Mouse (Mus musculus) intestine, embryonic 16.5 days (tissue): ENCODE measurements around the gene Slc1a3. TPM values are rescaled to one million over a fixed set of nuclear protein-coding genes. Genes with fewer than 3 reads are reported as not detected.

Experiments
- ATAC-seq: fragments of 200-750 bp; cut with Nextera tagmentation; 2 replicates; pipeline ENCODE4 v1.8.0; 2017; ENCODE audit warnings: moderate TSS enrichment, moderate library complexity
- H3K27ac ChIP-seq: fragments of 300-500 bp; sonication (generic); 2 replicates; pipeline ENCODE4 v1.5.1; 2014; ENCODE audit warnings: mild to moderate bottlenecking, low read length
- H3K27me3 ChIP-seq: fragments of 300-500 bp; sonication (generic); replicated peaks from 2 replicates; pipeline ENCODE4 v1.6.1; 2014; ENCODE audit warnings: low read length, control low read depth, mixed read lengths; ENCODE audit not compliant: control insufficient read depth, insufficient read depth
- H3K36me3 ChIP-seq: fragments of 300-500 bp; sonication (generic); 2 replicates; pipeline ENCODE4 v1.6.1; 2014; ENCODE audit warnings: low read length, control low read depth; ENCODE audit not compliant: control insufficient read depth, insufficient read depth
- H3K4me1 ChIP-seq: fragments of 300-500 bp; sonication (generic); 2 replicates; pipeline ENCODE4 v1.6.1; 2014; ENCODE audit warnings: low read length, control low read depth, mixed read lengths; ENCODE audit not compliant: control insufficient read depth, insufficient read depth
- H3K4me2 ChIP-seq: fragments of 300-500 bp; sonication (generic); 2 replicates; pipeline ENCODE4 v1.6.1; 2014; ENCODE audit warnings: low read depth, low read length, control low read depth
- H3K4me3 ChIP-seq: fragments of 300-500 bp; sonication (generic); 2 replicates; pipeline ENCODE4 v1.5.1; 2014; ENCODE audit warnings: mild to moderate bottlenecking, low read length
- H3K9ac ChIP-seq: fragments of 300-500 bp; sonication (generic); 2 replicates; pipeline ENCODE4 v1.6.1; 2014; ENCODE audit warnings: low read depth, low read length
- H3K9me3 ChIP-seq: fragments of 300-500 bp; sonication (generic); 2 replicates; pipeline ENCODE4 v1.6.1; 2016; ENCODE audit warnings: low read length, control low read depth; ENCODE audit not compliant: control insufficient read depth
- WGBS: fragments of 180-500 bp; shearing (Covaris S2); extraction: QIAGEN DNeasy Blood & Tissue Kit; methylation state at CpG from one replicate; pipeline ENCODE4 v1.1.7; 2014; 5-methylcytosine and 5-hydroxymethylcytosine counted together
- polyA plus RNA-seq: library from polyadenylated mRNA; unstranded; fragments of >200 nt; fragmentation: Nextera tagmentation; extraction: Ambion mirVana; gene quantifications from 2 replicates; pipeline ENCODE4 v1.2.1, GENCODE M21; 2015

The Slc1a3 gene
- polyA plus RNA-seq, 1 experiment from 2014 or later: 4.0 TPM

- Histone ChIP-seq H3K27ac (no peak overlapping the region), H3K9me3 (no peaks in the 10 kb centered on the region), H3K36me3 (no peaks in the 10 kb centered on the region), H3K4me2 (no peak overlapping the region), H3K9ac (no peak overlapping the region), H3K4me3 (no peak overlapping the region), H3K4me1 (no peaks in the 10 kb centered on the region), H3K27me3 (no peaks in the 10 kb centered on the region)
- 91% methylated on average over 5 of the region's 5 CpGs for WGBS
- no peak for ATAC-seq
These were observed 95.9 kb downstream of the Slc1a3 start for GRCm38 (mm10) chr15:8614701-8615100.

GRCm38 (mm10) chr15:8605538-8606188 lies 104.9 kb downstream of the Slc1a3 start:
- no peak overlapping the region for H3K4me2 ChIP-seq
- H3K27me3 ChIP-seq: no peaks in the 10 kb centered on the region
- H3K36me3 ChIP-seq: no peaks in the 10 kb centered on the region
- WGBS: 71% methylated on average over 6 of the region's 6 CpGs
- no peak overlapping the region for H3K4me3 ChIP-seq
- no peaks in the 10 kb centered on the region for H3K4me1 ChIP-seq
- H3K9ac ChIP-seq: no peak overlapping the region
- H3K27ac ChIP-seq: no peak overlapping the region
- no peak for ATAC-seq
- no peaks in the 10 kb centered on the region for H3K9me3 ChIP-seq

DNA sequence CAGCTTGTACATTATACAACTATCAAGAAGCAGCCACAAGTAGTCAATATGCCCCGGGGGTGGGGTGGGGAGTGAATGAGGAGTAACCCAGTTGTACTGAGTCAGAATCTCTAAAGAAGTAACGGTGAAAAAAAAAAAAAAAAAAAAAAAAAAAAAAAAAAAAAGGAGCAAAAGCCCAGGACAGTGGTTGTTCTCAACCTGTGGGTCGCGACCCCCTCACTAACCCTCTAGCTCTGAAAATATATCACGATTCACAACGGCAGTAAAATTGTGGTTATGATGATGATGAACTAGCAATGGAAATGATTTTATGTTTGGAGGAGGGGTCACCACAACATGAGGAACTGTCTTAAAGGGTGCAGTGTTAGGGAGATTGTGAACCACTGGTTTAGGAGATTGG lies 108.2 kb downstream of the Slc1a3 start:
- no peaks in the 10 kb centered on the region for H3K27me3 ChIP-seq
- no peak overlapping the region for H3K9ac ChIP-seq
- no peak overlapping the region for H3K4me3 ChIP-seq
- no peak overlapping the region for H3K27ac ChIP-seq
- no peaks in the 10 kb centered on the region for H3K4me1 ChIP-seq
- no peaks in the 10 kb centered on the region for H3K36me3 ChIP-seq
- no peak overlapping the region for H3K4me2 ChIP-seq
- no peaks in the 10 kb centered on the region for H3K9me3 ChIP-seq
- no peak for ATAC-seq
- WGBS: 83% methylated on average over 6 of the region's 6 CpGs

DNA sequence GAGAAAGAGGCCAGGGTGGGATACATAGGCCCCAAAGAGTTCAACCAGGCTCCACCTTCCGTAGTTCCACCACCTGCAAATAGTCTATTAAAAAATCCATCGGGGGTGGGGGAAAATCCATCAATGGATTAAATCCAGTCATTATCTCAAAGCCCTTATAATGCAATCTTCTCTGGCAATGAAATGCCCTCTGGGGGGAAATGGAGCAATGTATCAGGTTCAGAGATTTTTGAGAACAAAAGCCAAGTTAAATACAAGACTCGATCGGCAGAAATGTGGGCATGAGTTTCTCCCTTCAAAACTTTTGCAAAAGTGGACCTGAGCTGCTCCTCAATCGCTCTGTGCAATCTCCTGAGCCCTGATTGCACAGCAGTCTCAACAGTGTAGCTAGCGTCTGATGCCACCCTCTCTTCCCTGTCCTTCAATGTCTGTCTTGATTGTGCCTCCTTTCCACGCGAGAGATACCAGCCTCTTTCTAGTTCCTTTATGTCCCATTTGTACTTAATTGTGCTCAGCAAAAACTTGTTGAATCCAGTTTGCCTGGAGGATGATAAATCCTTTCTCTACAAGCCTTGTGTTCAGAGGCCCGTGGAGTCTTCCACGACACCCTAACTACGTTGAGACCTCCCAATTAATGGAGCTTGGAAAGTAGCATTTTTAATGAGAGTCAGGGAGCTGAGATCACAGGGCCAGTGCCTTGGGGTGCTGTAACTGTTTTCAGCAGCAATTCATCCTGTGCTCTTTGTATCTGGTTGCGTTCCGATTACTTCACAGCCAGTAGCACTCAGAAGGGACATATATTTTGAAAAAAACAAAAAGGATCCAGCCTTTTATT lies 109.0 kb downstream of the Slc1a3 start:
- WGBS: 81% methylated on average over 13 of the region's 13 CpGs

DNA sequence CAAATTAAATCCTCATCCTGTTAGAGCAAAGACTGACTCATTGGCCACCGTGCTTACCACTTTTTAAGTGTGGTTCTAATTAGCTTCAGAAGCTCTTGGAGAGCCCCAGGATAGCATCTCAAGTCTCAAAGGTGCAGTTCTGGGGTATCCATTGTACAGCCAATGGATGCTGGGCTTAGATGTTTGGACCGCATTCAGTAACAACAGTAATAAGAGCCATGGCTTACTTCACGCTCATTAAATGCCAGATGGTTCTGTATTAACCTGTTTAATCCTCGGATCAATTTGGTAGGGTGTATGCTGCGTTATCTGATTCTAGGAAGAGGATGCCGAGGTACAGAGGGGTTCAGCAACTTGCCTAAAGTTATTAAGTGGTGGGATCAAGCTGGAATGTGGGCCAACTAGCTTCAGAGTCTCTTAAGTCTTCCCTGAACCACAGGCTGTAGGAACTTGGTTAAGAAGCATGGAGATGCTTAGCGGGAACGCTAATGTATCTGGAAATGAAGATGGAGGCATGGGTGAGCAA lies 114.1 kb downstream of the Slc1a3 start:
- Histone ChIP-seq H3K27ac (no peak overlapping the region), H3K4me3 (no peak overlapping the region), H3K9ac (no peak overlapping the region), H3K4me2 (no peak overlapping the region), H3K9me3 (no peaks in the 10 kb centered on the region), H3K36me3 (no peaks in the 10 kb centered on the region), H3K4me1 (no peaks in the 10 kb centered on the region), H3K27me3 (no peaks in the 10 kb centered on the region)
- 83% methylated on average over 8 of the region's 8 CpGs for WGBS
- ATAC-seq: no peak

More for the DNA sequence above, 109.0 kb downstream of the Slc1a3 start:
- no peaks in the 10 kb centered on the region for H3K27me3 ChIP-seq
- H3K36me3 ChIP-seq: no peaks in the 10 kb centered on the region
- no peak overlapping the region for H3K4me2 ChIP-seq
- no peak overlapping the region for H3K9ac ChIP-seq
- no peak for ATAC-seq
- H3K4me3 ChIP-seq: no peak overlapping the region
- H3K4me1 ChIP-seq: no peaks in the 10 kb centered on the region
- H3K27ac ChIP-seq: no peak overlapping the region
- H3K9me3 ChIP-seq: no peaks in the 10 kb centered on the region

GRCm38 (mm10) chr15:8595226-8595625 lies 115.3 kb downstream of the Slc1a3 start:
- no peak overlapping the region for H3K4me3 ChIP-seq
- H3K4me1 ChIP-seq: no peaks in the 10 kb centered on the region
- WGBS: 84% methylated on average over 12 of the region's 12 CpGs
- no peak overlapping the region for H3K4me2 ChIP-seq
- H3K9ac ChIP-seq: no peak overlapping the region
- H3K36me3 ChIP-seq: no peaks in the 10 kb centered on the region
- H3K27me3 ChIP-seq: no peaks in the 10 kb centered on the region
- H3K9me3 ChIP-seq: no peaks in the 10 kb centered on the region
- no peak for ATAC-seq
- H3K27ac ChIP-seq: no peak overlapping the region

GRCm38 (mm10) chr15:8589503-8590116 lies 121.0 kb downstream of the Slc1a3 start:
- no peaks in the 10 kb centered on the region for H3K4me1 ChIP-seq
- no peak; the same call in 1 of the 2 replicates for ATAC-seq
- no peak overlapping the region for H3K9ac ChIP-seq
- H3K27me3 ChIP-seq: no peaks in the 10 kb centered on the region
- H3K36me3 ChIP-seq: no peaks in the 10 kb centered on the region
- H3K4me3 ChIP-seq: no peak overlapping the region
- H3K27ac ChIP-seq: no peak overlapping the region
- 19% methylated on average over 11 of the region's 11 CpGs for WGBS
- H3K4me2 ChIP-seq: no peak overlapping the region
- no peaks in the 10 kb centered on the region for H3K9me3 ChIP-seq

- 90% methylated on average over 5 of the region's 5 CpGs for WGBS
- Histone ChIP-seq H3K27me3 (no peaks in the 10 kb centered on the region), H3K4me3 (no peak overlapping the region), H3K4me1 (no peaks in the 10 kb centered on the region), H3K27ac (no peak overlapping the region), H3K4me2 (no peak overlapping the region), H3K9ac (no peak overlapping the region), H3K36me3 (no peaks in the 10 kb centered on the region), H3K9me3 (no peaks in the 10 kb centered on the region)
- ATAC-seq: no peak
These were observed 122.5 kb downstream of the Slc1a3 start for GRCm38 (mm10) chr15:8588065-8588464.

DNA sequence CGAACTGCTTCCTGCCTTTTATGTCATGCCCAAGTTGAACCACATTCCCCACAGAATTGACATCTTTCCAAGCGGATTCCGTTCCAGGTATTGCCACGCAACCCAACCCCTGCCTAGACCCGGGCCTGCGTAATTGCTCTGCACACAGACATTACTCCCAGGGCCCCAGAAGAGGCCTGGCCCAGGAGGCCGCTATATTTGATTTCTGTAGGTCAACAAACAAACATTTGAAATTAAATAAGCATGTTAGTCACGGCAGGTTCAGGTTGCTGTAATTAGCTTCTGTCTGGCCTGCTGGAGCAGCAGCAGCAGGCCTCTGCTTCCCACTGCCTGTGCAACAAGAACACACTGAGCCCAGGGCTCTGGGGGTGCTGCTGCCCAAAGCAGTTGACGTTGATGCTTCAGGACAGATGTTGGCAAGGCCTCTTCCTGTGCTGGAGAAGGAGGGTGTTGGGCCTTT lies 123.7 kb downstream of the Slc1a3 start:
- Histone ChIP-seq H3K4me2 (no peak overlapping the region), H3K9ac (no peak overlapping the region), H3K27me3 (no peaks in the 10 kb centered on the region), H3K36me3 (no peaks in the 10 kb centered on the region), H3K9me3 (no peaks in the 10 kb centered on the region), H3K4me3 (no peak overlapping the region), H3K4me1 (no peaks in the 10 kb centered on the region), H3K27ac (no peak overlapping the region)
- 71% methylated on average over 9 of the region's 9 CpGs for WGBS
- ATAC-seq: no peak
